9 mouse cellular contexts compared by ENCODE assay signal in the genomic region with DNA sequence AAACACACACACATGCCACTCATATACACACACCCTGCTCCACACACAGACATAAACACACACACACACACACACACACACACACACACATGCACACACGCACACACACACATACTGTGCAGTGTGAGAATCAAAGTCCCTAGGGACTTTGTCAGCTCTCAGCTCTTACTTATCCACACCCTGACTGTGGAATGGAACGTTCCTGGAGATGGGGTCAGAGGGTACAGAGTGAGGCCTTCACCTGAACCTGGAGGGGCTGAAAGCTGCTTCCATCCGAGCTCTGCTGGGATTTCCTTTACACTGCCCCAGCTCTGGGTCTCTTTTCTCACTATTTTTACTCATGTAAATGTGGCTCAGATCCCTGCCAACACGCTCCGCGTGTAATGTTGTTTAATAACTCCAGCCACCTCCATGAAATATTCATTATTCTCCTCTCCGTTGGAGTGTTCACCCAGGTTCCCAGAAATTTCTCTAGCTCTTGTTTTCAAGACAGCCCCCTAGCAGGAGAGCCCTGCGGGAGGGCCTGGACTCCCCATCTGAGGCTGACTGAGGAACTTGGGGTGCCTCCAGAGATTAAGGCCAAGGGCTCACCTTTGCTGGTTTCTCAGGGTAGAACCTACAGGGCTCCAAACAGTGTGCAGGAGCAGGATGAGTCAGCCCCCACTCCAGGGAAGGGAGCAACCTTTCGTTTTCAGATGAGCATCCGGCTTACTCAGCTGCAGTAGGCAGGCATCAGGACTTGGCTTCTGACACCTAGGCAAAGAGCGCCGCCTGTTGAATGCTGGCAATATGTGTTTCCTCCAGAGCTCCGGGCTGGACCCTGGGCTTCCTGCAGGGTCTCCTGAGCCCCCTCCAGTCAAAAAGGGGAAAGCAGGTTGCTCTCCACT.
DNase-seq lines count a peak whose midpoint lies in the region; ATAC-seq and TF ChIP-seq lines count a peak whose summit lies in the region.
"Had no signal": no experiment of that assay in that cellular context is flagged by ENCODE, and none has a peak within 500 bp of the region (broad histone marks: within the 10 kb centered on the region; RNA-seq: fewer than 3 reads in every experiment).

No protein-coding gene starts in this region.

- H3K4me2 ChIP-seq in CH12.LX (ENCODE audit: insufficient read depth, low read depth, poor library complexity, severe bottlenecking) = no peak overlapping the region
- H3K4me2 ChIP-seq: neural tube, embryonic 13.5 days had no signal

- ATAC-seq in hematopoietic stem cell, adult 5-6 weeks (replicated peaks in 1 of 2; ENCODE audit: insufficient read depth in 1 of 2, low FRiP score in 2 of 2, low TSS enrichment in 1 of 2, low read depth in 1 of 2, poor library complexity in 2 of 2, severe bottlenecking in 2 of 2) = peak; percentile 72 to 74
- ATAC-seq in megakaryocyte-erythroid progenitor cell, adult 5-6 weeks (replicated peaks; ENCODE audit: low FRiP score, low TSS enrichment, poor library complexity, severe bottlenecking) = no peak

- peaks cover 39% of the 10 kb centered on the region for H3K27me3 ChIP-seq in CH12.LX (replicated peaks)
- H3K27me3 ChIP-seq: neural tube, embryonic 13.5 days had no signal

- no peak overlapping the region for H3K4me3 ChIP-seq in CH12.LX (replicated peaks in 1 of 3; ENCODE audit: low read depth in 2 of 3, low read length in 2 of 3, poor library complexity in 1 of 3)
- H3K4me3 ChIP-seq: neural tube, embryonic 13.5 days had no signal

- peak; percentile 10 for DNase-seq in CH12.LX (ENCODE audit: extremely low read depth)
- DNase-seq in brain, adult 2 months (ENCODE audit: low read depth, low spot score) = peak; percentile 91
- peak; percentile 62 for DNase-seq in fibroblast of lung, adult 2 months (ENCODE audit: low read depth)
- DNase-seq in layer of hippocampus, adult 8-10 months (ENCODE audit: low spot score in 2 of 2) = peak; percentile 40 to 52
- DNase-seq in lung, postnatal 14 days = peak; percentile 67
- peak; percentile 62 for DNase-seq in right cerebral cortex, postnatal 4 days

- no peaks in the 10 kb centered on the region for H3K4me1 ChIP-seq in CH12.LX (ENCODE audit: control insufficient read depth in 1 of 2, insufficient read depth in 2 of 2)

- peak in 1 of 2 experiments; percentile 23; a peak in 1 of 4 replicates for TF ChIP-seq CTCF in CH12.LX (conservative IDR thresholded peaks at IDR 0.05 in 1 of 2, IDR thresholded peaks at IDR 0.05 in 1 of 2; ENCODE audit: low read depth in 2 of 2, low read length in 2 of 2)

- no peaks in the 10 kb centered on the region for H3K9me3 ChIP-seq in CH12.LX (replicated peaks; ENCODE audit: low read length)
- H3K9me3 ChIP-seq: neural tube, embryonic 13.5 days had no signal

- TF ChIP-seq POLR2A in CH12.LX (IDR thresholded peaks at IDR 0.05; ENCODE audit: low read depth, low read length) = no peak

- TF ChIP-seq RAD21 in CH12.LX (IDR thresholded peaks at IDR 0.05; ENCODE audit: low read depth, low read length) = peak; percentile 42

- in situ Hi-C loops in CH12.LX (cut with MboI; ENCODE audit: low pct_ligation_motif_present, low pct_unique_long_range_greater_than_20kb, low sequenced_read_pairs) = no loop called here

- TF ChIP-seq EP300 in CH12.LX (IDR thresholded peaks at IDR 0.05; ENCODE audit: low read length) = no peak

- no peaks in the 10 kb centered on the region for H3K36me3 ChIP-seq in CH12.LX (replicated peaks in 1 of 2; ENCODE audit: control insufficient read depth in 1 of 2, insufficient read depth in 1 of 2, low read length in 1 of 2)
- H3K36me3 ChIP-seq: neural tube, embryonic 13.5 days had no signal

- H3K9ac ChIP-seq in CH12.LX (ENCODE audit: insufficient read depth, low read depth) = no peak overlapping the region
- H3K9ac ChIP-seq: neural tube, embryonic 13.5 days had no signal

- no peak overlapping the region for H3K27ac ChIP-seq in CH12.LX (ENCODE audit: insufficient read depth, low read depth)
- H3K27ac ChIP-seq: neural tube, embryonic 13.5 days had no signal

- no peaks in the 10 kb centered on the region for H3K79me2 ChIP-seq in CH12.LX (replicated peaks; ENCODE audit: control insufficient read depth, extremely low read depth, insufficient read depth, poor library complexity, severe bottlenecking)

- dilution Hi-C loops in CH12.LX (cut with MboI; ENCODE audit: extremely low pct_ligation_motif_present, extremely low pct_unique_long_range_greater_than_20kb, low sequenced_read_pairs) = no loop called here

TF ChIP-seq in CH12.LX, 34 proteins besides CTCF, POLR2A, EP300 and RAD21:
- no peak for TF ChIP-seq E2F4 (IDR thresholded peaks at IDR 0.05; ENCODE audit: insufficient replicate concordance, low read depth, low read length)
- TF ChIP-seq USF2 (conservative IDR thresholded peaks at IDR 0.05; ENCODE audit: low read depth, low read length) = no peak
- no peak for TF ChIP-seq HCFC1 (IDR thresholded peaks at IDR 0.05; ENCODE audit: low read depth, low read length)
- TF ChIP-seq CHD1 (IDR thresholded peaks at IDR 0.05; ENCODE audit: low read depth, low read length) = no peak
- no peak for TF ChIP-seq POLR2AphosphoS2 (IDR thresholded peaks at IDR 0.05; ENCODE audit: low read depth, low read length)
- TF ChIP-seq UBTF (IDR thresholded peaks at IDR 0.05; ENCODE audit: low read depth, low read length) = no peak
- TF ChIP-seq ZKSCAN1 (IDR thresholded peaks at IDR 0.05; ENCODE audit: borderline replicate concordance, low read depth, low read length) = no peak
- no peak for TF ChIP-seq GABPA (IDR thresholded peaks at IDR 0.05; ENCODE audit: insufficient replicate concordance, low read depth, low read length)
- TF ChIP-seq RCOR1 (conservative IDR thresholded peaks at IDR 0.05; ENCODE audit: low read depth, low read length) = no peak
- no peak for TF ChIP-seq KAT2A (IDR thresholded peaks at IDR 0.05; ENCODE audit: insufficient replicate concordance, low read length)
- no peak for TF ChIP-seq MEF2A (IDR thresholded peaks at IDR 0.05; ENCODE audit: borderline replicate concordance, low read depth, low read length)
- no peak for TF ChIP-seq ELF1 (IDR thresholded peaks at IDR 0.05; ENCODE audit: low read depth, low read length)
- no peak for TF ChIP-seq IRF4 (IDR thresholded peaks at IDR 0.05; ENCODE audit: low read depth, low read length)

Comparison
In these comparisons a context has a peak if more than half of its experiments do, and no peak if none do; other contexts are left out.
1. DNase-seq: peak in every context shown above with its lines; median percentile 91 in brain, adult 2 months; 67 in lung, postnatal 14 days; 62 in fibroblast of lung, adult 2 months; 62 in right cerebral cortex, postnatal 4 days; 46 in layer of hippocampus, adult 8-10 months; 10 in CH12.LX.